Mouse (Mus musculus): ENCODE results near the gene Gm17606. TPM values are rescaled to one million over a fixed set of nuclear protein-coding genes. Genes with fewer than 3 reads are reported as not detected.

The Gm17606 gene
- not detected for total RNA-seq (2021)
- long read RNA-seq, experiment 1, result 0 reads
- long read RNA-seq, experiment 2, result 0 reads

GRCm38 (mm10) chr14:54640946-54641304 is at the start of gene Gm17606:
Gene Gm17606 (plus strand): TSS chr14:54640952.
- Histone ChIP-seq H3K27ac (peak within 1 kb of the TSS; percentile 4; the same call in 1 of the 2 replicates), H3K4me3 (peak within 1 kb of the TSS; percentile 76)
- TF ChIP-seq CTCF (IDR thresholded peaks at IDR 0.05), result no peak
- intact Hi-C loops (cut with DNase I), result loop anchor here (5.0 to 10.0 kb wide), 2 partner anchors 59 to 416 kb away; no protein-coding TSS in a partner anchor
- DNase-seq, result no peak

- Histone ChIP-seq H3K27ac (no peak overlapping the region), H3K4me3 (no peak overlapping the region)
- intact Hi-C loops (cut with DNase I), result no loop called here
- peak; percentile 33 for DNase-seq
- no peak for TF ChIP-seq CTCF (IDR thresholded peaks at IDR 0.05)
These were observed 49.7 kb upstream of the Gm17606 start for GRCm38 (mm10) chr14:54591056-54591455.

GRCm38 (mm10) chr14:54592319-54592934 is 48.3 kb upstream of the Gm17606 start:
- intact Hi-C loops (cut with DNase I), result no loop called here
- Histone ChIP-seq H3K4me3 (peak overlapping the region; percentile 37), H3K27ac (peak overlapping the region; percentile 77)
- no peak for TF ChIP-seq CTCF (IDR thresholded peaks at IDR 0.05)
- DNase-seq, result peak; percentile 63

- no peak for DNase-seq
- intact Hi-C loops (cut with DNase I), result no loop called here
- Histone ChIP-seq H3K4me3 (no peak overlapping the region), H3K27ac (no peak overlapping the region)
- TF ChIP-seq CTCF (IDR thresholded peaks at IDR 0.05), result peak; percentile 30
These were observed 46.7 kb upstream of the Gm17606 start for GRCm38 (mm10) chr14:54594055-54594454.

GRCm38 (mm10) chr14:54594631-54595414 is 45.9 kb upstream of the Gm17606 start:
- Histone ChIP-seq H3K27ac (no peak overlapping the region; the same call in 1 of the 2 replicates), H3K4me3 (peak overlapping the region; percentile 55)
- TF ChIP-seq CTCF (IDR thresholded peaks at IDR 0.05), result no peak
- intact Hi-C loops (cut with DNase I), result no loop called here
- DNase-seq, result no peak

- no peak overlapping the region for H3K27ac ChIP-seq
- H3K4me3 ChIP-seq, result no peak overlapping the region
- TF ChIP-seq CTCF (IDR thresholded peaks at IDR 0.05), result peak; percentile 59
- DNase-seq, result no peak
- intact Hi-C loops (cut with DNase I), result no loop called here
These were observed 43.7 kb upstream of the Gm17606 start for GRCm38 (mm10) chr14:54597084-54597483.

- H3K27ac ChIP-seq, result no peak overlapping the region
- intact Hi-C loops (cut with DNase I), result no loop called here
- DNase-seq, result no peak
- no peak for TF ChIP-seq CTCF (IDR thresholded peaks at IDR 0.05)
- H3K4me3 ChIP-seq, result no peak overlapping the region
These were observed 39.2 kb upstream of the Gm17606 start for GRCm38 (mm10) chr14:54601601-54602000.

GRCm38 (mm10) chr14:54602613-54603012 is 38.1 kb upstream of the Gm17606 start:
- DNase-seq, result no peak
- intact Hi-C loops (cut with DNase I), result no loop called here
- TF ChIP-seq CTCF (IDR thresholded peaks at IDR 0.05), result no peak
- Histone ChIP-seq H3K4me3 (peak overlapping the region; percentile 81), H3K27ac (peak overlapping the region; percentile 94)

GRCm38 (mm10) chr14:54603038-54603654 is 37.6 kb upstream of the Gm17606 start:
- peak; percentile 98 for DNase-seq
- peak; percentile 9 for TF ChIP-seq CTCF (IDR thresholded peaks at IDR 0.05)
- Histone ChIP-seq H3K4me3 (peak overlapping the region; percentile 81), H3K27ac (peak overlapping the region; percentile 94)
- intact Hi-C loops (cut with DNase I), result no loop called here

- no peak for DNase-seq
- Histone ChIP-seq H3K4me3 (peak overlapping the region; percentile 81), H3K27ac (peak overlapping the region; percentile 94)
- TF ChIP-seq CTCF (IDR thresholded peaks at IDR 0.05), result no peak
- intact Hi-C loops (cut with DNase I), result no loop called here
These were observed 37.1 kb upstream of the Gm17606 start for GRCm38 (mm10) chr14:54603686-54604085.

GRCm38 (mm10) chr14:54605752-54606321 is 34.9 kb upstream of the Gm17606 start, which contains the start of gene 4931414P19Rik:
Gene 4931414P19Rik (minus strand): TSS chr14:54605993.
- no peak for TF ChIP-seq CTCF (IDR thresholded peaks at IDR 0.05)
- peak within 1 kb of the TSS; percentile 74 for H3K4me3 ChIP-seq
- intact Hi-C loops (cut with DNase I), result no loop called here
- peak within 1 kb of the TSS; percentile 86 for H3K27ac ChIP-seq
- DNase-seq, result peak; percentile 93

- no peak for TF ChIP-seq CTCF (IDR thresholded peaks at IDR 0.05)
- Histone ChIP-seq H3K27ac (no peak overlapping the region), H3K4me3 (no peak overlapping the region)
- intact Hi-C loops (cut with DNase I), result no loop called here
- no peak for DNase-seq
These were observed 33.5 kb upstream of the Gm17606 start for GRCm38 (mm10) chr14:54607226-54607625.
